Mouse (Mus musculus): ENCODE measurements around the gene Ptprf.

GRCm38 (mm10) chr4:118219487-118219886, 71.7 kb downstream of the Ptprf start:
- TF ChIP-seq E2F4 (IDR thresholded peaks at IDR 0.05; ENCODE audit: insufficient read depth) (no peak), TCF12 (IDR thresholded peaks at IDR 0.05; ENCODE audit: insufficient read depth, poor library complexity, severe bottlenecking) (no peak), POLR2A (IDR thresholded peaks at IDR 0.05; ENCODE audit: insufficient read length, low read depth) (no peak), MAX (IDR thresholded peaks at IDR 0.05; ENCODE audit: low read depth) (no peak), MYOD1 (IDR thresholded peaks at IDR 0.05; ENCODE audit: control insufficient read depth in 1 of 3, insufficient read length in 2 of 3, low read depth in 2 of 3) (no peak), MYOG (IDR thresholded peaks at IDR 0.05; ENCODE audit: control insufficient read depth in 1 of 3, insufficient read depth in 1 of 3, insufficient read length in 2 of 3, low read depth in 2 of 3) (no peak), CEBPB (IDR thresholded peaks at IDR 0.05; ENCODE audit: insufficient read depth, poor library complexity, severe bottlenecking) (no peak)

Measured in myocyte (in vitro differentiated cells).